27 mouse cellular contexts compared by ENCODE assay signal in genomic region chr9:123241191-123241590, GRCm38 (mm10). TPM values are rescaled to one million over a fixed set of nuclear protein-coding genes. Genes with fewer than 3 reads are reported as not detected.
A peak's percentile ranks its signal among the peaks of the same experiment; 100 is the strongest.
DNase-seq lines count a peak whose midpoint lies in the region; ATAC-seq lines count a peak whose summit lies in the region.
"Had no signal": no experiment of that assay in that cellular context is flagged by ENCODE, and none has a peak within 500 bp of the region (broad histone marks: within the 10 kb centered on the region; RNA-seq: fewer than 3 reads in every experiment).

No protein-coding gene starts in this region.

- peak; percentile 34 for DNase-seq in forebrain, embryonic 11.5 days (ENCODE audit: low spot score)
- DNase-seq in A20 (ENCODE audit: low read depth, low spot score): peak; percentile 67
- DNase-seq in induced T-regulatory cell, adult 2 months (ENCODE audit: low read depth): peak; percentile 69
- no peak for DNase-seq in frontal cortex, postnatal 25 days (ENCODE audit: low spot score in 2 of 2)
- no peak for DNase-seq in adrenal gland, postnatal 14 days
- no peak for DNase-seq in frontal cortex, postnatal 36 days (ENCODE audit: low spot score in 2 of 2)
- DNase-seq: adrenal gland, adult 8-10 months; adrenal gland, postnatal 25 days; cerebellum, adult 11 months; cerebellum, adult 18-20 months; cerebellum, adult 8-10 months; cerebellum, adult 9-11 months; cerebellum, postnatal 14 days; cerebellum, postnatal 36 days; embryo, embryonic 11 days had no signal

- no peaks in the 10 kb centered on the region for H3K9me3 ChIP-seq in forebrain, embryonic 11.5 days (ENCODE audit: control insufficient read depth, low read length)
- H3K9me3 ChIP-seq in forebrain, embryonic 12.5 days: no peaks in the 10 kb centered on the region
- H3K9me3 ChIP-seq: embryonic facial prominence, embryonic 13.5 days; embryonic facial prominence, embryonic 15.5 days; forebrain, embryonic 10.5 days; G1E had no signal

- 88% methylated on average over 5 of the region's 5 CpGs for WGBS in forebrain, embryonic 11.5 days
- 88% methylated on average over 5 of the region's 5 CpGs for WGBS in forebrain, embryonic 12.5 days

- H3K9ac ChIP-seq in forebrain, embryonic 11.5 days (ENCODE audit: low read length): no peak overlapping the region
- no peak overlapping the region for H3K9ac ChIP-seq in forebrain, embryonic 12.5 days
- H3K9ac ChIP-seq: embryonic facial prominence, embryonic 13.5 days; embryonic facial prominence, embryonic 15.5 days had no signal

- H3K27me3 ChIP-seq in forebrain, embryonic 11.5 days (ENCODE audit: control insufficient read depth, insufficient read depth, low read length): no peaks in the 10 kb centered on the region
- H3K27me3 ChIP-seq in forebrain, embryonic 12.5 days: no peaks in the 10 kb centered on the region
- H3K27me3 ChIP-seq: embryonic facial prominence, embryonic 13.5 days; embryonic facial prominence, embryonic 15.5 days; Patski had no signal

- H3K4me1 ChIP-seq in forebrain, embryonic 11.5 days (replicated peaks; ENCODE audit: control insufficient read depth, insufficient read depth, low read length): no peaks in the 10 kb centered on the region
- H3K4me1 ChIP-seq in forebrain, embryonic 12.5 days: peaks cover 12% of the 10 kb centered on the region

- no peak overlapping the region for H3K4me3 ChIP-seq in forebrain, embryonic 11.5 days (ENCODE audit: low read depth, low read length)
- no peak overlapping the region for H3K4me3 ChIP-seq in forebrain, embryonic 12.5 days (replicated peaks)
- H3K4me3 ChIP-seq: embryonic facial prominence, embryonic 13.5 days; embryonic facial prominence, embryonic 15.5 days; erythroblast, embryonic 14.5 days; forebrain, embryonic 10.5 days had no signal

- H3K27ac ChIP-seq in forebrain, embryonic 11.5 days (ENCODE audit: low read depth, low read length): no peak overlapping the region
- H3K27ac ChIP-seq in forebrain, embryonic 12.5 days: no peak overlapping the region
- H3K27ac ChIP-seq: embryonic facial prominence, embryonic 13.5 days; embryonic facial prominence, embryonic 15.5 days; forebrain, embryonic 10.5 days had no signal

- no peaks in the 10 kb centered on the region for H3K36me3 ChIP-seq in forebrain, embryonic 11.5 days (ENCODE audit: control insufficient read depth, insufficient read depth, low read length)
- H3K36me3 ChIP-seq in forebrain, embryonic 12.5 days (replicated peaks): no peaks in the 10 kb centered on the region
- H3K36me3 ChIP-seq: embryonic facial prominence, embryonic 13.5 days; embryonic facial prominence, embryonic 15.5 days; forebrain, embryonic 10.5 days; G1E had no signal

- ATAC-seq in forebrain, embryonic 11.5 days (replicated peaks; ENCODE audit: low FRiP score): no peak
- ATAC-seq in forebrain, embryonic 12.5 days (ENCODE audit: low FRiP score): no peak
- peak; percentile 28 for ATAC-seq in CD4-positive, CD25-positive, alpha-beta regulatory T cell, adult 4 months
- ATAC-seq: activated CD4-positive, CD25-positive, alpha-beta regulatory T cell, adult 4 months; forebrain, embryonic 14.5 days; forebrain, embryonic 16.5 days; Patski had no signal

- H3K4me2 ChIP-seq in forebrain, embryonic 11.5 days (ENCODE audit: low read depth, low read length, severe bottlenecking): no peak overlapping the region
- H3K4me2 ChIP-seq in forebrain, embryonic 12.5 days: no peak overlapping the region
- H3K4me2 ChIP-seq: embryonic facial prominence, embryonic 13.5 days; embryonic facial prominence, embryonic 15.5 days had no signal

RNA-seq across cellular contexts. Expression of gene Tmem158, which starts 19.4 kb away (rescaled TPM):
- 4.8 and 6.4 TPM in 2 replicates for polyA plus RNA-seq in forebrain, embryonic 11.5 days (2014; fragmentation: Nextera tagmentation; extraction: Ambion mirVana)
- polyA plus RNA-seq in forebrain, embryonic 12.5 days (2016; fragmentation: Nextera tagmentation; extraction: Ambion mirVana): 10.7 and 12.6 TPM in 2 replicates
- 1 to 10 TPM in 1 of 2 experiments, not detected in 1; 1.0 TPM for polyA plus RNA-seq in CD4-positive, CD25-positive, alpha-beta regulatory T cell, adult 4 months (2017; shearing (Covaris generic))
- total RNA-seq in adrenal gland, postnatal 14 days (2021): 12.9 and 16.1 TPM in 2 replicates
- total RNA-seq: G1E had no signal
- polyA plus RNA-seq: G1E had no signal

RNA-seq across cellular contexts. Expression of gene Cdcp1, which starts 25.4 kb away (rescaled TPM):
- polyA plus RNA-seq in forebrain, embryonic 11.5 days (2014; fragmentation: Nextera tagmentation; extraction: Ambion mirVana): 0.41 and 0.63 TPM in 2 replicates
- 0.73 and 0.77 TPM in 2 replicates for polyA plus RNA-seq in forebrain, embryonic 12.5 days (2016; fragmentation: Nextera tagmentation; extraction: Ambion mirVana)
- 1 to 10 TPM; 3.1 to 4.6 TPM for polyA plus RNA-seq in CD4-positive, CD25-positive, alpha-beta regulatory T cell, adult 4 months (2017; shearing (Covaris generic))
- 0.30 and 0.85 TPM in 2 replicates for total RNA-seq in adrenal gland, postnatal 14 days (2021)
- polyA plus RNA-seq: C2C12; erythroblast, embryonic 14.5 days; G1E; Patski had no signal

Comparison
In these comparisons a context has a peak if more than half of its experiments do, and no peak if none do; other contexts are left out.
1. DNase-seq: peak in forebrain, embryonic 11.5 days (single experiment), A20 (single experiment) and induced T-regulatory cell, adult 2 months (single experiment); none in frontal cortex, postnatal 25 days (0 of 2), adrenal gland, postnatal 14 days (single experiment) and frontal cortex, postnatal 36 days (0 of 2).